Mouse (Mus musculus) forebrain, embryonic 10.5 days (tissue): Measurements from ENCODE around the gene Zfp566. TPM values are rescaled to one million over a fixed set of nuclear protein-coding genes. Genes with fewer than 3 reads are reported as not detected.

Experiments used
- DNase-seq: peaks from one replicate; pipeline ENCODE4 v3.0.0-alpha.2; 2017; ENCODE audit warnings: low spot score; ENCODE audit errors: extremely low spot score
- H3K27ac ChIP-seq: fragments of 300-500 bp; sonication (generic); 2 replicates; pipeline ENCODE4 v1.5.1; 2016; ENCODE audit warnings: mild to moderate bottlenecking
- H3K27me3 ChIP-seq: fragments of 300-500 bp; sonication (generic); 2 replicates; pipeline ENCODE4 v1.6.1; 2016; ENCODE audit warnings: mild to moderate bottlenecking; ENCODE audit not compliant: poor library complexity, severe bottlenecking
- H3K36me3 ChIP-seq: fragments of 300-500 bp; sonication (generic); replicated peaks from 2 replicates; pipeline ENCODE4 v1.6.1; 2016; ENCODE audit warnings: mild to moderate bottlenecking, moderate library complexity
- H3K4me1 ChIP-seq: fragments of 300-500 bp; sonication (generic); 2 replicates; pipeline ENCODE4 v1.6.1; 2016
- H3K4me3 ChIP-seq: fragments of 300-500 bp; sonication (generic); 2 replicates; pipeline ENCODE4 v1.5.1; 2016; ENCODE audit warnings: mild to moderate bottlenecking, moderate library complexity
- H3K9me3 ChIP-seq: fragments of 300-500 bp; sonication (generic); 2 replicates; pipeline ENCODE4 v1.6.1; 2016; ENCODE audit warnings: mild to moderate bottlenecking, moderate library complexity
- WGBS: fragments of 180-500 bp; shearing (Covaris S2); methylation state at CpG from one replicate; pipeline ENCODE4 v1.1.7; 2016; 5-methylcytosine and 5-hydroxymethylcytosine counted together
- microRNA-seq: library from miRNA; unstranded; fragments of <30 nt; microRNA quantifications from one replicate; pipeline ENCODE4, GENCODE M21; 2017
- polyA plus RNA-seq: library from polyadenylated mRNA; unstranded; fragments of >200 nt; fragmentation: Nextera tagmentation; extraction: Ambion mirVana; gene quantifications from 2 replicates; pipeline ENCODE4 v1.2.1, GENCODE M21; 2016

Zfp566 gene
- polyA plus RNA-seq, 1 experiment from 2014 or later: 18.1 TPM

DNA sequence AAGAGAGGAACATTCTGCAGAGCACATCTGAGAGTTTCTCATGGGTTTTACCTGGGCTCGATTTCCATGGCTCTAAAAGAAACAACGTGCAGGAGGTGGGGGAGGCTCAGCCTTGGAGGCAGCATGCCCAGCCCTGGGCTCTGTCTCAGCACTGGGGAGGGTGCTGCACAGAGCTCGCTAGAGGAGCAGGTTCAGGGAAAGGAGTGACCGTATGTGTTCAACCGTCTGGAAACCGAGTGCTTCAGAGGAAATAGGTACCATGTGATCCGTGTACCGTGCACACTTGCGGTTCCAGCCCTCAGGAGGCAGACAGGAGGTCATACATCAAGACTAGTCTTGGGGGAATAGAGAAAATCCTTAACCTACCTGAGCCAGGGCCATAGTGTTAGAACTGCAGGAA, 46.0 kb downstream of the Zfp566 start:
- DNase-seq: no peak
- Histone ChIP-seq H3K9me3 (no peaks in the 10 kb centered on the region), H3K4me1 (no peaks in the 10 kb centered on the region), H3K27ac (no peak overlapping the region), H3K4me3 (no peak overlapping the region), H3K36me3 (peaks cover 3% of the 10 kb centered on the region; the same call in 1 of the 2 replicates), H3K27me3 (no peaks in the 10 kb centered on the region)
- 68% methylated on average over 9 of the region's 9 CpGs for WGBS

- no peak overlapping the region for H3K27ac ChIP-seq
- 94% methylated on average over 12 of the region's 12 CpGs for WGBS
- H3K27me3 ChIP-seq: no peaks in the 10 kb centered on the region
- 0 out of 2 replicates have a peak, but pooled peaks cover 5% of the 10 kb centered on the region for H3K4me1 ChIP-seq
- no peak overlapping the region for H3K4me3 ChIP-seq
- no peaks in the 10 kb centered on the region for H3K9me3 ChIP-seq
- peaks cover 13% of the 10 kb centered on the region for H3K36me3 ChIP-seq
- no peak for DNase-seq
Observed at GRCm38 (mm10) chr7:30034331-30034730, 56.0 kb downstream of the Zfp566 start.

DNA sequence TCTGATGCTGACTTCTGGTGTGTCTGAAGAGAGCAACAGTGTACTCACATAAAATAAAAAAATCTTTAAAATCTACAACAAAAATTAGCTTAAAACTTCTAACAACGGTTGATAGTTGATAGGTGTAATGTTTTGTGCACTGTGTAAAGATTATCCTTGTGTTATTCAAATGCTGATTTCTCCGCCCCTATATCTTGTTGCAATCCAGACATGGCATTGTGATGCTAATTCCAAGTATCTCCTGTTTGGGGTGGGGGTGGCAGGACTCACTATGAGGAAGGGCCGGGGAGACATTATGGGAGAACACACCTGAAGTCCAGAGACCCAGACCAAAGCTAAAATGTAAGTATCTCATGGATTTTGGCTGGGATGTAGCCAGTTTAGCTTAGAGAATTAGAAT, 58.9 kb downstream of the Zfp566 start:
- H3K36me3 ChIP-seq: peaks cover 22% of the 10 kb centered on the region
- no peaks in the 10 kb centered on the region for H3K27me3 ChIP-seq
- H3K9me3 ChIP-seq: no peaks in the 10 kb centered on the region
- H3K4me3 ChIP-seq: no peak overlapping the region
- H3K27ac ChIP-seq: no peak overlapping the region
- no peak for DNase-seq
- WGBS: 93% methylated on average over 3 of the region's 3 CpGs
- 0 out of 2 replicates have a peak, but pooled peaks cover 5% of the 10 kb centered on the region for H3K4me1 ChIP-seq

DNA sequence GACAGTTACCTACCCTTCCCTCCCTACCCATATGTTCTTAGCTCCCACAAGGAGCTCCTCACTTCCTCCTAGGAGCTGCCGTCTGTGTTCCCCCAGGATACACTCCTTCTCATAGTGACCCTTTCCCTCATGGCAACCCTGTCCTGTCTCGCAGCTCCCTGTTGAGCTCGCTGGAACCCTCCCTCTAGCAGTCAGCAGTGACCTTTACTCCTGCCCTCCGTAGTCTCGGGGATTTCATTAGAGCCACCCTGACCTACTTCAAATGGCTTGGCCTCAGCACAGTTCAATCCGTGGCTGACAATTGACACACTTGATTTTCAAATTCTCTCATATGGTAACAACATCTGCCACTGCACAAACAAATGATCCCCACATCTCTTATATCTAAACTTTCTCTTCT, 59.6 kb downstream of the Zfp566 start:
- Histone ChIP-seq H3K4me1 (0 out of 2 replicates have a peak, but pooled peaks cover 5% of the 10 kb centered on the region), H3K27ac (no peak overlapping the region), H3K4me3 (no peak overlapping the region), H3K36me3 (peaks cover 29% of the 10 kb centered on the region), H3K27me3 (no peaks in the 10 kb centered on the region), H3K9me3 (no peaks in the 10 kb centered on the region)
- WGBS: 55% methylated on average over 6 of the region's 6 CpGs
- no peak for DNase-seq

GRCm38 (mm10) chr7:30028572-30028971, 61.8 kb downstream of the Zfp566 start:
- no peak for DNase-seq
- H3K27ac ChIP-seq: no peak overlapping the region
- H3K36me3 ChIP-seq: peaks cover 50% of the 10 kb centered on the region
- H3K27me3 ChIP-seq: no peaks in the 10 kb centered on the region
- no peaks in the 10 kb centered on the region for H3K9me3 ChIP-seq
- no peak overlapping the region for H3K4me3 ChIP-seq
- WGBS: 91% methylated on average over 3 of the region's 3 CpGs
- 0 out of 2 replicates have a peak, but pooled peaks cover 5% of the 10 kb centered on the region for H3K4me1 ChIP-seq

Small RNA genes lying within 50 kb of the gene (microRNA-seq; reads per million reads assigned to microRNA genes)
- gene Gm23368: not detected

Other genes with a start within 250 kb of the Zfp566 start
- 10.5 and 10.6 TPM in 2 replicates for gene Zfp940, start 236.9 kb downstream of the Zfp566 start, polyA plus RNA-seq
- 8.4 and 9.0 TPM in 2 replicates for gene Zfp420, start 230.5 kb downstream of the Zfp566 start, polyA plus RNA-seq
- 9.8 and 10.0 TPM in 2 replicates for gene Zfp27, start 184.0 kb downstream of the Zfp566 start, polyA plus RNA-seq
- gene Zfp383, start 182.3 kb downstream of the Zfp566 start, polyA plus RNA-seq: 4.0 and 5.2 TPM in 2 replicates
- 13.5 and 13.8 TPM in 2 replicates for gene Zfp74, start 136.4 kb downstream of the Zfp566 start, polyA plus RNA-seq
- 22.7 and 25.0 TPM in 2 replicates for gene Zfp568, start 106.6 kb downstream of the Zfp566 start, polyA plus RNA-seq
- 2.8 and 3.6 TPM in 2 replicates for gene Zfp14, start 39.1 kb downstream of the Zfp566 start, polyA plus RNA-seq
- 5.9 and 6.4 TPM in 2 replicates for gene Zfp82, start 17.6 kb downstream of the Zfp566 start, polyA plus RNA-seq
- 2.2 and 2.8 TPM in 2 replicates for gene Gm26920, start 117 bp downstream of the Zfp566 start, polyA plus RNA-seq
- gene Zfp260, start 4.2 kb upstream of the Zfp566 start, polyA plus RNA-seq: 104 TPM in 2 replicates
- 10.7 and 11.5 TPM in 2 replicates for gene Zfp382, start 31.4 kb upstream of the Zfp566 start, polyA plus RNA-seq
- gene Zfp146, start 79.2 kb upstream of the Zfp566 start, polyA plus RNA-seq: 20.3 and 21.1 TPM in 2 replicates
- 4.0 and 4.5 TPM in 2 replicates for gene Cox7a1, start 93.6 kb upstream of the Zfp566 start, polyA plus RNA-seq
- gene Capns1, start 108.3 kb upstream of the Zfp566 start, polyA plus RNA-seq: 45.9 and 51.2 TPM in 2 replicates
- 163 and 169 TPM in 2 replicates for gene Polr2i, start 141.4 kb upstream of the Zfp566 start, polyA plus RNA-seq
- gene Tbcb, start 141.7 kb upstream of the Zfp566 start, polyA plus RNA-seq: 248 and 257 TPM in 2 replicates
- not detected in 2 replicates for gene Ovol3, start 145.2 kb upstream of the Zfp566 start, polyA plus RNA-seq
- gene Thap8, start 189.6 kb upstream of the Zfp566 start, polyA plus RNA-seq: 0.38 and 0.48 TPM in 2 replicates
- 18.7 and 20.3 TPM in 2 replicates for gene Wdr62, start 189.9 kb upstream of the Zfp566 start, polyA plus RNA-seq
- gene Clip3, start 201.2 kb upstream of the Zfp566 start, polyA plus RNA-seq: 52.8 and 53.1 TPM in 2 replicates
- 82.3 and 90.2 TPM in 2 replicates for gene Alkbh6, start 218.2 kb upstream of the Zfp566 start, polyA plus RNA-seq
- gene Syne4, start 224.3 kb upstream of the Zfp566 start, polyA plus RNA-seq: 29.8 and 32.8 TPM in 2 replicates
- gene E130208F15Rik, start 231.2 kb upstream of the Zfp566 start, polyA plus RNA-seq: 3.0 and 3.2 TPM in 2 replicates
- gene Sdhaf1, start 233.4 kb upstream of the Zfp566 start, polyA plus RNA-seq: 17.3 and 19.5 TPM in 2 replicates